Mouse (Mus musculus) limb, embryonic 15.5 days (tissue): ENCODE results near the gene Fgf14. TPM values are rescaled to one million over a fixed set of nuclear protein-coding genes. Genes with fewer than 3 reads are reported as not detected.
"Not testable (repeated sequence)": the region's sequence is repeated elsewhere in the genome, so short reads cannot be mapped to it uniquely, and the experiment has no call there.

Source experiments
- ATAC-seq: fragments of 200-750 bp; cut with Nextera tagmentation; 2 replicates; pipeline ENCODE4 v1.8.0; 2017; ENCODE audit warnings: low read depth, moderate TSS enrichment; ENCODE audit not compliant: insufficient number of reproducible peaks, low FRiP score, low TSS enrichment
- H3K27ac ChIP-seq: fragments of 300-500 bp; sonication (generic); 2 replicates; pipeline ENCODE4 v1.5.1; 2015; ENCODE audit warnings: moderate library complexity, mild to moderate bottlenecking, inconsistent platforms
- H3K27me3 ChIP-seq: fragments of 300-500 bp; sonication (generic); 2 replicates; pipeline ENCODE4 v1.6.1; 2015; ENCODE audit warnings: inconsistent platforms
- H3K36me3 ChIP-seq: fragments of 300-500 bp; sonication (generic); 2 replicates; pipeline ENCODE4 v1.6.1; 2015; ENCODE audit warnings: inconsistent platforms
- H3K4me1 ChIP-seq: fragments of 300-500 bp; sonication (generic); 2 replicates; pipeline ENCODE4 v1.6.1; 2015; ENCODE audit warnings: inconsistent platforms
- H3K4me2 ChIP-seq: fragments of 300-500 bp; sonication (generic); 2 replicates; pipeline ENCODE4 v1.6.1; 2015; ENCODE audit warnings: mild to moderate bottlenecking, inconsistent platforms
- H3K4me3 ChIP-seq: fragments of 300-500 bp; sonication (generic); 2 replicates; pipeline ENCODE4 v1.5.1; 2015; ENCODE audit warnings: mild to moderate bottlenecking, inconsistent platforms
- H3K9ac ChIP-seq: fragments of 300-500 bp; sonication (generic); 2 replicates; pipeline ENCODE4 v1.6.1; 2015; ENCODE audit warnings: inconsistent platforms
- H3K9me3 ChIP-seq: fragments of 300-500 bp; sonication (generic); 2 replicates; pipeline ENCODE4 v1.6.1; 2016; ENCODE audit warnings: inconsistent platforms
- WGBS: fragments of 180-500 bp; shearing (Covaris S2); methylation state at CpG from one replicate; pipeline ENCODE4 v1.1.7; 2015; 5-methylcytosine and 5-hydroxymethylcytosine counted together
- polyA plus RNA-seq: library from polyadenylated mRNA; unstranded; fragments of >200 nt; fragmentation: Nextera tagmentation; extraction: Ambion mirVana; gene quantifications from 2 replicates; pipeline ENCODE4 v1.2.1, GENCODE M21; 2015

Fgf14 gene
- polyA plus RNA-seq, 1 experiment from 2014 or later, result 0.50 TPM

- no peaks in the 10 kb centered on the region for H3K9me3 ChIP-seq
- H3K4me2 ChIP-seq, result no peak overlapping the region
- ATAC-seq, result no peak
- H3K27me3 ChIP-seq, result no peaks in the 10 kb centered on the region
- WGBS, result 56% methylated on average over 1 of the region's 1 CpGs
- no peaks in the 10 kb centered on the region for H3K4me1 ChIP-seq
- H3K27ac ChIP-seq, result no peak overlapping the region
- no peak overlapping the region for H3K9ac ChIP-seq
- H3K36me3 ChIP-seq, result no peaks in the 10 kb centered on the region
- H3K4me3 ChIP-seq, result no peak overlapping the region
Observed at GRCm38 (mm10) chr14:124163618-124164185, 513.2 kb downstream of the Fgf14 start.

DNA sequence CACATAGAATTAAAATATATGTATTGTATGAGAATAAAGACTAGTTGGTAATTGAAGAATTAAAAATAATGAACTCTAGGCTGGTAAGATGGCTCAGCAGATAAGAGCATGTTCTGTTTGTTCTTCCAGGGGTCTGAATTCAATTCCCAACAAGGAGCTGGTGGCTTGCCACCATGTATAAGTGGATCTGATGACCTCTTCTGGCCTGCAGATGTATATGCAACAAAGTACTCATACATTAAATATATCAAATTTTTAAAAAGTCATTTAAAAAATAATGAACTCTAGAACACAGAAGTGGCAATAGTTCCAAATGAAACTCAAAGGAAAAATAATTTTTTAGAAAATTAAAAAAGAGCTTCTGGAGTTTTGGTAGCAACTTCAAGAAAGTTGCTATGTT lies 529.5 kb downstream of the Fgf14 start:
- no peaks in the 10 kb centered on the region for H3K4me1 ChIP-seq
- H3K36me3 ChIP-seq, result no peaks in the 10 kb centered on the region
- H3K9me3 ChIP-seq, result no peaks in the 10 kb centered on the region
- H3K4me2 ChIP-seq, result no peak overlapping the region
- no peak overlapping the region for H3K27ac ChIP-seq
- no peak for ATAC-seq
- no peak overlapping the region for H3K4me3 ChIP-seq
- no peak overlapping the region for H3K9ac ChIP-seq
- H3K27me3 ChIP-seq, result no peaks in the 10 kb centered on the region

DNA sequence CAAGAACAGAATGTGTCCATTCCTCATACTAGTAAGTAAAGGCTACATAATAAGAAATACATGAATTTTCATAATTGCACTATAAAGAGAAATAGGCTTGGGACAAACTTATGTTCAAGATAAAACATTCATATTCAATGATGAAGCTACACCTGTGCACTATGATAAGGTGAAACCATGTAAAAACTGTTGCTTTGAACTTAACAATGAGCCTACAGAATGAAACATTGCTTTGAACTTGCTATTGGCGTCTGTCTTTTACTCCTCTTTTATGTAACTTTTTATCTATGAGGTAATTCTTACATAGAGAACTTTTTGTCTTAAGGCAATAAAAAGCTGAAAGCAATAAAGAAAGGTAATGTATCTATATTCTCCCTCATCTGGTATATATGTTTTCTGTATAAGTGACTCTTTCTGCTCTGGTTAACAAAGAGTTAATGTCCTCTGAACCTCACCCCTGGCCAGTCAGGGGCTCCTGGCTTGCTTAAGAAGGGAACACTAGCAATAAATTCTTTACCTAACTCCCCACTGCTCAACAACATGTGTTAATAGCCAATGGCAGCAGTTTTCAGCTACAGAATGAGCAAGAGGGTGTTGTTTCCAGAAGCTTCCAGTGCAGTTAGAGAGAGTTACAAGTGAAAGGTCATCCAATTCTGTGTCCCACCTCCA lies 569.6 kb downstream of the Fgf14 start:
- Histone ChIP-seq H3K36me3 (no peaks in the 10 kb centered on the region), H3K9me3 (no peaks in the 10 kb centered on the region), H3K4me3 (no peak overlapping the region), H3K9ac (no peak overlapping the region), H3K4me1 (no peaks in the 10 kb centered on the region), H3K27me3 (no peaks in the 10 kb centered on the region), H3K27ac (no peak overlapping the region), H3K4me2 (no peak overlapping the region)
- no peak for ATAC-seq
- WGBS, result 77% methylated on average over 1 of the region's 1 CpGs

GRCm38 (mm10) chr14:124083126-124083525 lies 593.8 kb downstream of the Fgf14 start:
- Histone ChIP-seq H3K4me2 (no peak overlapping the region), H3K27me3 (no peaks in the 10 kb centered on the region), H3K36me3 (no peaks in the 10 kb centered on the region), H3K4me3 (no peak overlapping the region), H3K9me3 (no peaks in the 10 kb centered on the region), H3K4me1 (no peaks in the 10 kb centered on the region), H3K27ac (no peak overlapping the region), H3K9ac (no peak overlapping the region)
- no peak for ATAC-seq

- Histone ChIP-seq H3K4me3 (no peak overlapping the region), H3K4me1 (no peaks in the 10 kb centered on the region), H3K36me3 (no peaks in the 10 kb centered on the region), H3K9me3 (no peaks in the 10 kb centered on the region), H3K27ac (no peak overlapping the region), H3K9ac (no peak overlapping the region), H3K27me3 (no peaks in the 10 kb centered on the region), H3K4me2 (no peak overlapping the region)
- no peak for ATAC-seq
- WGBS, result 84% methylated on average over 1 of the region's 1 CpGs
Observed at GRCm38 (mm10) chr14:124044016-124044415, 632.9 kb downstream of the Fgf14 start.

DNA sequence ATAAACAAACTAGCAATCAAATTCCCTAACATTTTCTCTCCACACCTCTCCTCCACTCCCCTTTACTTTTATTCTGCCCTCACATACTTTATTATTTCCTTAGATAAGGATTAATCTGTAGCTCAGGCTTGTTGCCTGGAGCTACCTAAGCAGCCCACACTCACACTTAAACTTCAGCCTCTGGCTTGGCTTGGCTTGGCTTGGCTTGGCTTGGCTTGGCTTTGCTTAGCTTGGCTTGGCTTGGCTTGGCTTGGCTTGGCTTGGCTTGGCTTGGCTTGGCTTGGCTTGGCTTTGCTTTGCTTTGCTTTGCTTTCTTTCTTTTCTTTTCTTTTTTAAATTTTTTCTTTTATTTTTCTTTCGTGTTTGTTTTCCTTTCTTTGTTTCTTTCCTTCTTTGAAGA lies 636.3 kb downstream of the Fgf14 start:
- ATAC-seq, result no peak
- Histone ChIP-seq H3K4me1 (no peaks in the 10 kb centered on the region), H3K4me2 (no peak overlapping the region), H3K27me3 (no peaks in the 10 kb centered on the region), H3K4me3 (no peak overlapping the region), H3K9me3 (no peaks in the 10 kb centered on the region), H3K27ac (no peak overlapping the region), H3K36me3 (no peaks in the 10 kb centered on the region), H3K9ac (no peak overlapping the region)
- WGBS, result 81% methylated on average over 1 of the region's 1 CpGs

DNA sequence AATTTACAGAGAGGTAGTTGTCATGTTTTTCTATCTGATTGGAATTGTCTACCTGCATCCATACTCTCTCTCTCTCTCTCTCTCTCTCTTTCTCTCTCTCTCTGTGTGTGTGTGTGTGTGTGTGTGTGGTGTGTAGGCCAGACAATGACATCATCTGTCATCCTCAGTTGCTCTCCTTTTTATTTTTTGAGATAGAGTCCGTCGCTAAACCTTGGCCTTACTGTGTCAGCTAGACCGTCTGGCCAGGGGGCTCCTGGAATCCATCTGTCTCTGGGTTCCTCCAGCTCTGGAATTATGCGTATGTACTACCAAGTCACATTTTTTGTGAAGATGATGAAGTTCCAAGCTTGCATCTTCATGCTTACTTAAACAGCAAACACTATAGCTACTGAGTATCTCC lies 639.5 kb downstream of the Fgf14 start:
- H3K9me3 ChIP-seq, result no peaks in the 10 kb centered on the region
- no peak overlapping the region for H3K27ac ChIP-seq
- no peak for ATAC-seq
- H3K4me1 ChIP-seq, result no peaks in the 10 kb centered on the region
- H3K4me3 ChIP-seq, result no peak overlapping the region
- H3K9ac ChIP-seq, result no peak overlapping the region
- H3K4me2 ChIP-seq, result no peak overlapping the region
- no peaks in the 10 kb centered on the region for H3K36me3 ChIP-seq
- no peaks in the 10 kb centered on the region for H3K27me3 ChIP-seq
- WGBS, result 74% methylated on average over 4 of the region's 4 CpGs

- H3K4me3 ChIP-seq, result no peak overlapping the region
- no peaks in the 10 kb centered on the region for H3K27me3 ChIP-seq
- no peak for ATAC-seq
- H3K9me3 ChIP-seq, result no peaks in the 10 kb centered on the region
- H3K27ac ChIP-seq, result no peak overlapping the region
- H3K9ac ChIP-seq, result no peak overlapping the region
- no peaks in the 10 kb centered on the region for H3K4me1 ChIP-seq
- 55% methylated on average over 1 of the region's 1 CpGs for WGBS
- H3K4me2 ChIP-seq, result no peak overlapping the region
- no peaks in the 10 kb centered on the region for H3K36me3 ChIP-seq
Observed at GRCm38 (mm10) chr14:124036575-124037205, 640.2 kb downstream of the Fgf14 start.

DNA sequence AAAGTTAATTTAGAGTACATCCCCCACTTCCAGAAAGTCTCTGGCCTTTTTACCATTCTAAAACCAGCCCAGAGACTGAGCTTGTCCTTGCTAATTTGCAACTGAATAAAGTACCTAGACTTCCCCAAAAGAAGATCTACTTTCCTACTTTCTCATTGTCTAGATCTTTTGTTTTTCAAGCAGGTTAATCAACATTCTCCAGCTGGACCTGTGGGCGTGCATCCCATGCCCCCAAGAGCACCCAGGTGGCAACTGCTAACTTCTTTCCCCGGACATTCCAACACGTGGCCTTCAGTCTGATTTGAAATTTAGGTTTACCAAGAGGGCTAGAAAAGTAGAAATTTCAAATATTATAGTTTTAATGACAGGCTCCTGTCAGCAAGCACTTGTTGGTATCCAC lies 643.6 kb downstream of the Fgf14 start:
- H3K27ac ChIP-seq, H3K4me3 ChIP-seq, ATAC-seq, H3K27me3 ChIP-seq, H3K9ac ChIP-seq, H3K36me3 ChIP-seq, H3K4me1 ChIP-seq, H3K9me3 ChIP-seq, H3K4me2 ChIP-seq: not testable (repeated sequence)
- WGBS, result 53% methylated on average over 3 of the region's 3 CpGs

DNA sequence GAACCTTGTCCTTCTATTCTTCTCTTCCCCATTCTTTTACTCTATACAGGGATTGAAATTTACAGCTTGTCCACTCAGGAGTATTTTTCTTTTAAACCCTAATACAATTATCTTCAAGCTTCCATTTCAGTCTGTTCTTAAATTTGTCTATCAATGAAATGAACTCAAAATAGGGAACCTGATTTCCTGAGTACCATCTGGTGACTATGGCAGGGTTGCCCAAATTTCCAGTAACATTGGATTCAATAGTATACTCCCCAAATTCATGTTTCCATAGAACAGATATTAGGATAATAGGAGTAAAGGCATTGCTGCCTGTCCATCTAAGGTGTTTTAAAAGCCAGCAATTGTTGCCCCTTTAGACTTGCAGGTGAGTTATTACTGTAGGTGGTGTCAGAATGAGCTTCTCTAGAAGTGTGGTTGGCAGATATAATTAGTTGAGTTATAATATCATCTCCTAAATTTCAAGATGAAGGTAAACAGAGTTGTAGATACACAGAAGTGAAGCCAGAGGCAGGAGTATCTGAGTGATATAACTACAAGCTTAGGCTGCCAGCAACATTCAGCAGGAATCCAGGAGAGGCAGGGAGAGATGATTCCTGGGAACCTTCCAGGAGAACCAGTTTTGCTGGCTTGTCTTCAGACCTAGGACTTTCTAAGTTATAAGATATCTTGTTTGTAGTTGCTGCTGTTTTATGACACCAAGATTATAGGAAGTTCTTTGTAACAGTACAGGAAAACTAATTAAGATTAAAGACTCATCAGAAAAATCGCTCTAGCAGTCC lies 648.8 kb downstream of the Fgf14 start:
- Histone ChIP-seq H3K4me2 (no peak overlapping the region), H3K27ac (no peak overlapping the region), H3K9me3 (no peaks in the 10 kb centered on the region), H3K27me3 (no peaks in the 10 kb centered on the region), H3K36me3 (no peaks in the 10 kb centered on the region), H3K9ac (no peak overlapping the region), H3K4me1 (no peaks in the 10 kb centered on the region), H3K4me3 (no peak overlapping the region)
- no peak for ATAC-seq
- WGBS, result 72% methylated on average over 1 of the region's 1 CpGs

- Histone ChIP-seq H3K4me2 (no peak overlapping the region), H3K4me1 (no peaks in the 10 kb centered on the region), H3K27me3 (no peaks in the 10 kb centered on the region), H3K9ac (no peak overlapping the region), H3K9me3 (no peaks in the 10 kb centered on the region), H3K36me3 (no peaks in the 10 kb centered on the region), H3K27ac (no peak overlapping the region), H3K4me3 (no peak overlapping the region)
- WGBS, result 72% methylated on average over 2 of the region's 2 CpGs
- ATAC-seq, result no peak
Observed at GRCm38 (mm10) chr14:123990591-123991195, 686.2 kb downstream of the Fgf14 start.

DNA sequence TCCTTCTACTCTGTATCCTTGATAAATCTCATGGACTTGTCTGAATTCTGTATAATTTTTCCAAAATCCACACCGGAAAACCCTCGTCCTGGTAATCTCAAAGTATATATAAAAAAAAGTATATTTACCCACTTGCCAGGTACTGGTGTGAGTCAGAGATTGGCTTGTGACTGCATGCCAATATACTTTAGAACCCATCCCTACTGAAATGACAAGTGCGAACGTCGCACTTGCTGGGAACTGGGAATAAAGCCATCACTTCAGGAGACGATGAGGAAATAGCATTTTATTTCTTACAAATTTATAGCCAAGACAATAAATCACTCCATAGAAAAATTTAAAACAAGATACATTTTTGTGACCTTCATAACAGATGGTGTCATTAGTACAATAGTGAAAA lies 708.9 kb downstream of the Fgf14 start:
- Histone ChIP-seq H3K4me2 (no peak overlapping the region), H3K27ac (no peak overlapping the region), H3K4me1 (no peaks in the 10 kb centered on the region), H3K4me3 (no peak overlapping the region), H3K9me3 (no peaks in the 10 kb centered on the region), H3K27me3 (no peaks in the 10 kb centered on the region), H3K9ac (no peak overlapping the region), H3K36me3 (no peaks in the 10 kb centered on the region)
- WGBS, result 72% methylated on average over 6 of the region's 6 CpGs
- ATAC-seq, result no peak
